Mouse (Mus musculus) kidney, postnatal 0 days (tissue): ENCODE measurements around the gene Dgkd. TPM values are rescaled to one million over a fixed set of nuclear protein-coding genes. Genes with fewer than 3 reads are reported as not detected.

Source experiments
- ATAC-seq: fragments of 200-750 bp; cut with Nextera tagmentation; replicated peaks from 2 replicates; pipeline ENCODE4 v1.8.0; 2017; ENCODE audit warnings: low read depth, moderate number of reproducible peaks, moderate TSS enrichment, moderate library complexity; ENCODE audit not compliant: low FRiP score
- DNase-seq: peaks from one replicate; pipeline ENCODE4 v3.0.0-alpha.2; 2016; ENCODE audit warnings: low spot score
- H3K27ac ChIP-seq: fragments of 300-500 bp; sonication (generic); 2 replicates; pipeline ENCODE4 v1.5.1; 2014; ENCODE audit warnings: mild to moderate bottlenecking
- H3K27me3 ChIP-seq: fragments of 300-500 bp; sonication (generic); 2 replicates; pipeline ENCODE4 v1.6.1; 2014; ENCODE audit warnings: low read length, mixed read lengths; ENCODE audit not compliant: insufficient read depth
- H3K36me3 ChIP-seq: fragments of 300-500 bp; sonication (generic); 2 replicates; pipeline ENCODE4 v1.6.1; 2014; ENCODE audit warnings: low read length, mixed read lengths; ENCODE audit not compliant: insufficient read depth
- H3K4me1 ChIP-seq: fragments of 300-500 bp; sonication (generic); replicated peaks from 2 replicates; pipeline ENCODE4 v1.6.1; 2014; ENCODE audit warnings: antibody characterized with exemption, low read length, mixed read lengths; ENCODE audit not compliant: insufficient read depth
- H3K4me2 ChIP-seq: fragments of 300-500 bp; sonication (generic); 2 replicates; pipeline ENCODE4 v1.6.1; 2014; ENCODE audit warnings: mild to moderate bottlenecking, low read length, moderate library complexity, mixed read lengths
- H3K4me3 ChIP-seq: fragments of 300-500 bp; sonication (generic); replicated peaks from 2 replicates; pipeline ENCODE4 v1.5.1; 2014; ENCODE audit warnings: low read depth, low read length
- H3K9ac ChIP-seq: fragments of 300-500 bp; sonication (generic); 2 replicates; pipeline ENCODE4 v1.6.1; 2014; ENCODE audit warnings: low read depth, low read length
- H3K9me3 ChIP-seq: fragments of 300-500 bp; sonication (generic); replicated peaks from 2 replicates; pipeline ENCODE4 v1.6.1; 2016; ENCODE audit warnings: low read length, inconsistent platforms, mixed read lengths
- CTCF ChIP-seq: IDR thresholded peaks from 2 replicates; pipeline ENCODE4 v1.5.1; 2016; ENCODE audit warnings: antibody characterized with exemption, low read depth, mild to moderate bottlenecking, moderate library complexity
- WGBS: fragments of 180-500 bp; shearing (Covaris S2); extraction: QIAGEN DNeasy Blood & Tissue Kit; methylation state at CpG from one replicate; pipeline ENCODE4 v1.1.7; 2014; 5-methylcytosine and 5-hydroxymethylcytosine counted together
- polyA plus RNA-seq: library from polyadenylated mRNA; unstranded; fragments of >200 nt; fragmentation: Nextera tagmentation; extraction: Ambion mirVana; gene quantifications from 2 replicates; pipeline ENCODE4 v1.2.1, GENCODE M21; 2015

Gene Dgkd
- polyA plus RNA-seq, 1 experiment from 2014 or later, result 19.8 TPM

- Histone ChIP-seq H3K27me3 (no peaks in the 10 kb centered on the region), H3K9ac (no peak overlapping the region), H3K4me1 (no peaks in the 10 kb centered on the region), H3K27ac (no peak overlapping the region), H3K36me3 (no peaks in the 10 kb centered on the region), H3K4me2 (no peak overlapping the region), H3K4me3 (no peak overlapping the region), H3K9me3 (no peaks in the 10 kb centered on the region)
- no peak for TF ChIP-seq CTCF
- DNase-seq, result no peak
- no peak for ATAC-seq
Observed at GRCm38 (mm10) chr1:87864889-87865288, 11.8 kb downstream of the Dgkd start.

DNA sequence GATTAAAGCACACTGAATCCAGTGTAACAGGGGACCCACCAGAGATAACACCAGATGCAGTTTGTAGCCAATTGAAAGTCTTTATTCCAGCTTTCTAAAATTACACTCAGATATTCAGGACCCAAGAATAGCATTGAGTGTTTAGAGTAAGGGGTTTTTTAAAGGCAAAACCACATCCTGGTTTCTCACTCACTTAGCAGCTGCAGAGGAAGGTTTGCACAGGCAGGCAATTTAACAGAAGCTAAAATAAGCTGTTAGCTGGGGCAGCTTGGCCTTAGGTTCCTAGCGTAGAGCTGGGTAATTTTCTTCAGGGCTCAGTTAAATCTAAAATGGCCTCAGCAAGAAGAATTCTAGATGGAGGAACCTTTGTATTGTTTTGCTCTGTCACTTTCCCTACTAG is 13.6 kb downstream of the Dgkd start:
- no peak overlapping the region for H3K4me2 ChIP-seq
- H3K4me3 ChIP-seq, result no peak overlapping the region
- WGBS, result 88% methylated on average over 1 of the region's 1 CpGs
- H3K27me3 ChIP-seq, result no peaks in the 10 kb centered on the region
- H3K9ac ChIP-seq, result no peak overlapping the region
- DNase-seq (no peak), ATAC-seq (no peak)
- no peak for TF ChIP-seq CTCF
- no peaks in the 10 kb centered on the region for H3K36me3 ChIP-seq
- no peaks in the 10 kb centered on the region for H3K4me1 ChIP-seq
- H3K9me3 ChIP-seq, result no peaks in the 10 kb centered on the region
- H3K27ac ChIP-seq, result no peak overlapping the region

DNA sequence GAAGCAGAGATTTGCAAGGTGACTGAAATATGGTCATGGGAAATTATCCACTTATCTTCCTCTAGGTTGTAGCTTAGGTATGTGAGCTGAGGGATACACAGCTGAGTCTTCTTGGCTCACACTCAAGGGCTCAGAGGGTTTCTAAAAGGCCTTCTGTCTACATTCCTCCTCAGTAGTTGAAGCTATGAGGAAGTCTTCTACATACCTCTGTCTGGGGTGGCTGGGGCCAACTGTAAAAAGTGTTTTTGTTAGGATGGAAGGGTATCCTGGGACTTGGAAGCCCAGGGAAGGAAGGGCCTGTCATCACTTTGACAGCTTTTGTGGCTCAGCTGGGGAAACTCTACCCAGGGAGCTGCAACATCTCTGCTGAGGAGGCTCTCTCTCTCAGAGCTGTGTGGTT is 18.5 kb downstream of the Dgkd start:
- Histone ChIP-seq H3K9ac (no peak overlapping the region), H3K27ac (no peak overlapping the region), H3K36me3 (no peaks in the 10 kb centered on the region), H3K27me3 (no peaks in the 10 kb centered on the region), H3K4me2 (no peak overlapping the region), H3K9me3 (no peaks in the 10 kb centered on the region), H3K4me1 (no peaks in the 10 kb centered on the region), H3K4me3 (no peak overlapping the region)
- ATAC-seq (no peak), DNase-seq (no peak)
- no peak for TF ChIP-seq CTCF

- no peaks in the 10 kb centered on the region for H3K9me3 ChIP-seq
- ATAC-seq (no peak), DNase-seq (no peak)
- no peak overlapping the region for H3K9ac ChIP-seq
- no peak overlapping the region for H3K27ac ChIP-seq
- no peaks in the 10 kb centered on the region for H3K4me1 ChIP-seq
- H3K4me2 ChIP-seq, result no peak overlapping the region
- no peaks in the 10 kb centered on the region for H3K36me3 ChIP-seq
- H3K4me3 ChIP-seq, result no peak overlapping the region
- no peak for TF ChIP-seq CTCF
- H3K27me3 ChIP-seq, result no peaks in the 10 kb centered on the region
Observed at GRCm38 (mm10) chr1:87873081-87873480, 20.0 kb downstream of the Dgkd start.

DNA sequence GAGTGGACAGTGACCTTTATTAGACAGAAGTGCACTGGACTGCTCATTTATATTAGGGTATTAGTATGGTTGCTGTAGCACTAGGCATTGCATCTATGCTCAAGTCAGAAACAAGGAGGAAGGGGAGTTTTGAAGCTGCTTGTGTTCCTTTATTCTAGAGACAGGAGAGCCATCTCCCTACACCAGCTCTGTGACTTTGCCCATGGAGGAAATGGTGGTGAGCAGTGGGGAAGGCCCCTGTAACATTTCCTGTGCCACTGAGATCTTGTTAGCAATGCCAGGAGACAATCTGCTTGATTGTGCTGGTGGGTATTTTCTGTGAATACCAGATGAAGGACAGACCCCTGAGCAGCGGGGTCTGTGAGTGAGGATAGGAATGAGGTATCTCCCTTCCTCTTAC is 23.0 kb downstream of the Dgkd start:
- H3K4me3 ChIP-seq, result no peak overlapping the region
- peaks cover 13% of the 10 kb centered on the region; the same call in 1 of the 2 replicates for H3K4me1 ChIP-seq
- DNase-seq (no peak), ATAC-seq (no peak)
- H3K36me3 ChIP-seq, result no peaks in the 10 kb centered on the region
- H3K9ac ChIP-seq, result no peak overlapping the region
- 95% methylated on average over 1 of the region's 1 CpGs for WGBS
- TF ChIP-seq CTCF, result no peak
- no peak overlapping the region for H3K27ac ChIP-seq
- H3K9me3 ChIP-seq, result no peaks in the 10 kb centered on the region
- no peaks in the 10 kb centered on the region for H3K27me3 ChIP-seq
- H3K4me2 ChIP-seq, result no peak overlapping the region

DNA sequence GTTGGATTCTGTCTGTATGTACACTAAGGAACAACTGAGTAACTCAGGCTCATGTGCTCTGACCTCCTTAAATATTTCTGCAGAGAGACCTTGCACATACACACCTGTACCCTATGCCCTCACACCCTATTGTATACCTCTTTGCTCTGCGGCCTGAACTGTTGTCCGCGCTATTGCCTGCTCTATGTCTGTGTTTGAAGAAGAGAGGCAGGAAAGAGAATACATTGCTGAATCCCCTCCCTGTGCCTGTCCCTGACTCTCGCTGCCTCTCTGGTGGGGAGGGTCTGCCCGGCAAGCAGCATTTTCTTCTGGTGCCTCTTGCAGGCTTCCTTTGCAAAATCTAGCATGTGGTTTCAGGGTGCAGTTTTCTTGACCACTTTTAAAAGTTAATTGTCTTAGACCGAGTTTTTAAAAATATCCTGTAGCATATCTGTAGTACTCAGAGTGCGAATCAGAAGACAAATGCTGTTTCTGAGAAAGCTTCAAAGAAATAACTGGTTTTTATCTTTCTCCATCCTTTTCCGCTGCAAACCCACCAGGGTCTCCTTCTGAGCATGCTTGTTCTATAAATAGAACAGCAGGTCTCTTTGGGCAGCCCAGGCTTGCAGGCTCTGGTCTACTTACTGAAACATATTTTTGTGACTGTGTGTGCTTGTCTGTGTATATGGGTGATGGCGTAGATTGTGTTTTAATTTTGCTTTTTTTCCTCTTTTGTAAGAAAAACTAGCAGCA is 24.6 kb downstream of the Dgkd start:
- H3K27ac ChIP-seq, result no peak overlapping the region
- no peaks in the 10 kb centered on the region for H3K27me3 ChIP-seq
- DNase-seq, result no peak
- H3K4me2 ChIP-seq, result no peak overlapping the region
- H3K4me1 ChIP-seq, result peaks cover 13% of the 10 kb centered on the region; the same call in 1 of the 2 replicates
- ATAC-seq, result no peak
- no peaks in the 10 kb centered on the region for H3K36me3 ChIP-seq
- no peak for TF ChIP-seq CTCF
- H3K9ac ChIP-seq, result no peak overlapping the region
- no peaks in the 10 kb centered on the region for H3K9me3 ChIP-seq
- no peak overlapping the region for H3K4me3 ChIP-seq
- 66% methylated on average over 9 of the region's 9 CpGs for WGBS

- H3K4me1 ChIP-seq, result peaks cover 13% of the 10 kb centered on the region; the same call in 1 of the 2 replicates
- no peak for ATAC-seq
- WGBS, result 77% methylated on average over 3 of the region's 3 CpGs
- TF ChIP-seq CTCF, result no peak
- no peaks in the 10 kb centered on the region for H3K27me3 ChIP-seq
- no peak overlapping the region for H3K4me3 ChIP-seq
- H3K9me3 ChIP-seq, result no peaks in the 10 kb centered on the region
- no peak overlapping the region for H3K4me2 ChIP-seq
- no peaks in the 10 kb centered on the region for H3K36me3 ChIP-seq
- no peak overlapping the region for H3K9ac ChIP-seq
- DNase-seq, result no peak
- peak overlapping the region; percentile 42; the same call in 1 of the 2 replicates for H3K27ac ChIP-seq
Observed at GRCm38 (mm10) chr1:87879034-87879433, 25.9 kb downstream of the Dgkd start.
